Mouse (Mus musculus) liver, embryonic 14.5 days (tissue): ENCODE data around the gene Gabrg3. TPM values are rescaled to one million over a fixed set of nuclear protein-coding genes. Genes with fewer than 3 reads are reported as not detected.

Experiments
- ATAC-seq: fragments of 200-750 bp; cut with Nextera tagmentation; 2 replicates; pipeline ENCODE4 v1.8.0; 2017; ENCODE audit warnings: moderate number of reproducible peaks, mild to moderate bottlenecking, moderate library complexity; ENCODE audit not compliant: insufficient read depth
- DNase-seq, 3 experiments: peaks; one replicate each; pipeline ENCODE4 v3.0.0-alpha.2; 2012 to 2013; ENCODE audit warnings: low read depth in 3 of 3, low spot score in 3 of 3
- H3K27ac ChIP-seq: fragments of 300-500 bp; sonication (generic); 2 replicates; pipeline ENCODE4 v1.5.1; 2014; ENCODE audit warnings: moderate library complexity, mild to moderate bottlenecking, control low read depth, inconsistent platforms
- H3K27me3 ChIP-seq: fragments of 300-500 bp; sonication (generic); 2 replicates; pipeline ENCODE4 v1.6.1; 2014; ENCODE audit warnings: mild to moderate bottlenecking, low read length, moderate library complexity; ENCODE audit not compliant: control insufficient read depth, insufficient read depth
- H3K36me3 ChIP-seq: fragments of 300-500 bp; sonication (generic); replicated peaks from 2 replicates; pipeline ENCODE4 v1.6.1; 2014; ENCODE audit warnings: low read depth; ENCODE audit not compliant: control insufficient read depth, insufficient read depth
- H3K4me1 ChIP-seq, 2 experiments: fragments of 200-500 bp in 1 of 2; fragments of 300-500 bp in 1 of 2; sonication (generic) in 1 of 2; replicated peaks; 2 replicates each; pipeline ENCODE4 v1.6.1; 2012 to 2014; ENCODE audit warnings: antibody characterized with exemption in 1 of 2, inconsistent platforms in 1 of 2, low read length in 1 of 2; ENCODE audit not compliant: control insufficient read depth in 2 of 2, insufficient read depth in 2 of 2
- H3K4me2 ChIP-seq: fragments of 300-500 bp; sonication (generic); 2 replicates; pipeline ENCODE4 v1.6.1; 2014; ENCODE audit warnings: low read depth, mild to moderate bottlenecking, control low read depth, moderate library complexity
- H3K4me3 ChIP-seq, 2 experiments: fragments of 200-500 bp in 1 of 2; fragments of 300-500 bp in 1 of 2; sonication (generic) in 1 of 2; 2 replicates each; pipeline ENCODE4 v1.5.1; 2012 to 2014; ENCODE audit warnings: low read depth in 2 of 2, low read length in 2 of 2, mild to moderate bottlenecking in 2 of 2, control low read depth in 1 of 2, inconsistent platforms in 1 of 2, moderate library complexity in 1 of 2; ENCODE audit not compliant: insufficient read depth in 1 of 2
- H3K9ac ChIP-seq: fragments of 300-500 bp; sonication (generic); replicated peaks from 2 replicates; pipeline ENCODE4 v1.6.1; 2014; ENCODE audit warnings: mild to moderate bottlenecking, control low read depth, moderate library complexity
- H3K9me3 ChIP-seq: fragments of 300-500 bp; sonication (generic); 2 replicates; pipeline ENCODE4 v1.6.1; 2016; ENCODE audit warnings: low read length, mixed read lengths; ENCODE audit not compliant: control insufficient read depth
- CTCF ChIP-seq: IDR thresholded peaks from 2 replicates; pipeline ENCODE4 v1.5.1; 2016; ENCODE audit warnings: antibody characterized with exemption, low read depth, control low read depth
- EP300 ChIP-seq: IDR thresholded peaks from 2 replicates; pipeline ENCODE4 v1.6.1; 2016; ENCODE audit warnings: antibody characterized with exemption, low read depth
- WGBS: fragments of 180-500 bp; shearing (Covaris S2); extraction: QIAGEN DNeasy Blood & Tissue Kit; methylation state at CpG from one replicate; pipeline ENCODE4 v1.1.7; 2014; ENCODE audit not compliant: insufficient replicate concordance; 5-methylcytosine and 5-hydroxymethylcytosine counted together
- polyA plus RNA-seq, 2 experiments: library from polyadenylated mRNA; depleted of rRNA in 1 of 2; stranded (reverse) in 1 of 2; unstranded in 1 of 2; fragments of >200 nt; fragmentation: Nextera tagmentation in 1 of 2; extraction: Ambion mirVana in 1 of 2; gene quantifications; 2 replicates each; pipeline versions ENCODE4 v1.2.1 to v1.2.3; 2012 to 2014

Gene Gabrg3
- polyA plus RNA-seq, 2 experiments: 0.03 TPM; not detected in 1

- Histone ChIP-seq H3K9me3 (no peaks in the 10 kb centered on the region), H3K27me3 (no peaks in the 10 kb centered on the region), H3K9ac (no peak overlapping the region), H3K4me3 (no peak overlapping the region), H3K27ac (no peak overlapping the region), H3K4me1 (no peaks in the 10 kb centered on the region), H3K4me2 (no peak overlapping the region), H3K36me3 (no peaks in the 10 kb centered on the region)
- DNase-seq (no peak), ATAC-seq (no peak)
- TF ChIP-seq CTCF (no peak), EP300 (no peak)
- WGBS: 60% methylated on average over 6 of the region's 6 CpGs
These were observed 93.4 kb downstream of the Gabrg3 start for GRCm38 (mm10) chr7:57293564-57293963.

- ATAC-seq: no peak
- Histone ChIP-seq H3K4me1 (no peaks in the 10 kb centered on the region), H3K4me2 (no peak overlapping the region), H3K36me3 (no peaks in the 10 kb centered on the region), H3K9me3 (no peaks in the 10 kb centered on the region), H3K27me3 (no peaks in the 10 kb centered on the region), H3K27ac (no peak overlapping the region), H3K9ac (no peak overlapping the region), H3K4me3 (no peak overlapping the region)
- TF ChIP-seq CTCF: no peak
- no peak for TF ChIP-seq EP300
- WGBS: 60% methylated on average over 6 of the region's 6 CpGs
- DNase-seq: no peak
These were observed 103.8 kb downstream of the Gabrg3 start for GRCm38 (mm10) chr7:57283186-57283585.

- Histone ChIP-seq H3K36me3 (no peaks in the 10 kb centered on the region), H3K9ac (no peak overlapping the region), H3K4me1 (no peaks in the 10 kb centered on the region), H3K4me3 (no peak overlapping the region), H3K4me2 (no peak overlapping the region), H3K27me3 (no peaks in the 10 kb centered on the region), H3K27ac (no peak overlapping the region), H3K9me3 (no peaks in the 10 kb centered on the region)
- TF ChIP-seq CTCF: no peak
- no peak for TF ChIP-seq EP300
- ATAC-seq: no peak
- 57% methylated on average over 3 of the region's 3 CpGs for WGBS
- no peak for DNase-seq
These were observed 108.1 kb downstream of the Gabrg3 start for GRCm38 (mm10) chr7:57278841-57279240.

GRCm38 (mm10) chr7:57260201-57260600 is 126.8 kb downstream of the Gabrg3 start:
- no peak for DNase-seq
- Histone ChIP-seq H3K27ac (no peak overlapping the region), H3K27me3 (no peaks in the 10 kb centered on the region), H3K9ac (no peak overlapping the region), H3K36me3 (no peaks in the 10 kb centered on the region), H3K9me3 (no peaks in the 10 kb centered on the region), H3K4me3 (no peak overlapping the region), H3K4me1 (no peaks in the 10 kb centered on the region), H3K4me2 (no peak overlapping the region)
- no peak for ATAC-seq
- 40% methylated on average over 1 of the region's 1 CpGs for WGBS
- no peak for TF ChIP-seq CTCF
- no peak for TF ChIP-seq EP300

GRCm38 (mm10) chr7:57258893-57259574 is 128.0 kb downstream of the Gabrg3 start:
- H3K4me3 ChIP-seq: no peak overlapping the region
- ATAC-seq (no peak), DNase-seq (no peak)
- H3K36me3 ChIP-seq: no peaks in the 10 kb centered on the region
- no peak overlapping the region for H3K27ac ChIP-seq
- no peaks in the 10 kb centered on the region for H3K27me3 ChIP-seq
- no peak overlapping the region for H3K4me2 ChIP-seq
- TF ChIP-seq EP300 (no peak), CTCF (no peak)
- no peaks in the 10 kb centered on the region for H3K9me3 ChIP-seq
- WGBS: 43% methylated on average over 5 of the region's 5 CpGs
- no peak overlapping the region for H3K9ac ChIP-seq
- H3K4me1 ChIP-seq: no peaks in the 10 kb centered on the region
